Mouse (Mus musculus): ENCODE results near the gene Lrrc20.

DNA sequence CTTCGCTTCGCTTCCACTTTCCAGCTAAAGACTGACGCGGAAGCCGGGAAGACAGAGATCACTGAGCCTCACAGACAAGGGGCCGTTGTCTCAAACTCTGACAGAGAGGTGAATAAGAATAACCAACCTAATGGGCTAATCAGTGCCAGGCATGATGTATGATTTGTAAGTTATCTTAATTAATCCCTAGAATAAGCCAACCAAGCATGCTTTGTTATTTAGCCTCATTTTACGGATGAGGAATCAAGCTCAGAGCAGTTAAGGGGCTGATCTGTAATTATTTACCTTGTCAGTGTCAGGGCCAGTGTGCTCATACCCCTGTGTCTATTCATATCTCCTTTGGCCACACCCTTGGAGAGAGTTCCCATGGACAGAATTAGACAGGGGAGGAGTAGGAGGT lies 138.7 kb downstream of the Lrrc20 start:
- no peak for TF ChIP-seq CTCF (conservative IDR thresholded peaks at IDR 0.05; ENCODE audit: insufficient read depth, insufficient read length, low read depth, low read length)
- TF ChIP-seq POLR2A (IDR thresholded peaks at IDR 0.05; ENCODE audit: low read depth, low read length) = no peak

Measured in kidney, adult 2 months (tissue).